Mouse (Mus musculus) heart, postnatal 0 days (tissue): ENCODE measurements around the gene Mtmr3.

Source experiments
- CTCF ChIP-seq: IDR thresholded peaks from 2 replicates; pipeline ENCODE4 v1.5.1; 2016; ENCODE audit warnings: antibody characterized with exemption, control low read depth, low read depth
- EP300 ChIP-seq: IDR thresholded peaks from 2 replicates; pipeline ENCODE4 v1.6.1; 2016; ENCODE audit warnings: antibody characterized with exemption, low read depth

- TF ChIP-seq EP300 (no peak), CTCF (no peak)
These were observed 88.2 kb downstream of the Mtmr3 start for GRCm38 (mm10) chr11:4506486-4506885.
